Mouse (Mus musculus) ES-Bruce4 (cell line): Measurements from ENCODE around the gene Selenos.

Experiments used
- CTCF ChIP-seq: IDR thresholded peaks from one replicate; pipeline ENCODE4 v1.8.1; 2011; ENCODE audit warnings: low read depth, low read length
- POLR2A ChIP-seq: IDR thresholded peaks from one replicate; pipeline ENCODE4 v1.8.1; 2011; ENCODE audit warnings: low read length; ENCODE audit not compliant: insufficient read depth

DNA sequence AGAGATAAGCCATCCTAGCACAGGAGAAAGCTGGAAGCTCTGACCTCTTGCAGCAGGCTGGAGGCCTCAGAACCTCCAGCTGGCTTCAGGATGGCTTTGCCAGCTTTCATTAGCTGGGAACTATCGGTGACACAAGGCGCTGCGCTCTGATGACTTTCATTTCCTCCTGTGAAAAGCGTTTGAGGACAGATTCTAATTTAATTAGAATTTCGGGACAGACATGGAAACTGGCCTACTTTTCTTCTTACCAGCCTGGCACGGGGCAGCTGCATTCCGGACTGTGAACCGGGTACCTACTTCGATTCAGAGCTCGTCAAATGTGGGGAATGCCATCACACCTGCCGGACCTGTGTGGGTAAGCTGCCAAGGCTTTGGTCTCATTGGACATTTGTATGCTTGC, 40.7 kb upstream of the Selenos start:
- TF ChIP-seq CTCF (no peak), POLR2A (no peak)
